Mouse (Mus musculus) splenic B cell, adult 2 months (primary cell): Measurements from ENCODE around the gene Hist2h3b.
"Not testable (repeated sequence)": the region's sequence is repeated elsewhere in the genome, so short reads cannot be mapped to it uniquely, and the experiment has no call there.

Experiments
- DNase-seq: peaks from one replicate; pipeline ENCODE4 v3.0.0-alpha.2; 2011; ENCODE audit warnings: low read depth, low spot score
- H3K27me3 ChIP-seq: 2 replicates; pipeline ENCODE4 v1.6.1; 2012; ENCODE audit warnings: mild to moderate bottlenecking, low read length, moderate library complexity, mixed read lengths; ENCODE audit not compliant: control insufficient read depth, poor library complexity, insufficient read depth, severe bottlenecking
- H3K36me3 ChIP-seq: 2 replicates; pipeline ENCODE4 v1.6.1; 2012; ENCODE audit warnings: mild to moderate bottlenecking, low read length, moderate library complexity, mixed read lengths; ENCODE audit not compliant: control insufficient read depth, poor library complexity, insufficient read depth, severe bottlenecking

Gene Hist2h3b

GRCm38 (mm10) chr3:96234914-96235313 lies 33.5 kb upstream of the Hist2h3b start:
- Histone ChIP-seq H3K27me3 (no peaks in the 10 kb centered on the region), H3K36me3 (no peaks in the 10 kb centered on the region)
- DNase-seq = peak; percentile 52

- Histone ChIP-seq H3K27me3 (no peaks in the 10 kb centered on the region), H3K36me3 (no peaks in the 10 kb centered on the region)
- DNase-seq = no peak
Observed at GRCm38 (mm10) chr3:96235836-96236235, 32.6 kb upstream of the Hist2h3b start.

GRCm38 (mm10) chr3:96236834-96237334 lies 31.6 kb upstream of the Hist2h3b start:
- DNase-seq = no peak
- Histone ChIP-seq H3K36me3 (no peaks in the 10 kb centered on the region), H3K27me3 (no peaks in the 10 kb centered on the region)

- no peaks in the 10 kb centered on the region for H3K27me3 ChIP-seq
- no peaks in the 10 kb centered on the region for H3K36me3 ChIP-seq
- no peak for DNase-seq
Observed at GRCm38 (mm10) chr3:96237335-96237903, 31.0 kb upstream of the Hist2h3b start.

GRCm38 (mm10) chr3:96237904-96238511 lies 30.4 kb upstream of the Hist2h3b start:
- no peak for DNase-seq
- no peaks in the 10 kb centered on the region for H3K27me3 ChIP-seq
- H3K36me3 ChIP-seq = no peaks in the 10 kb centered on the region

- not testable (repeated sequence) for DNase-seq, H3K27me3 ChIP-seq, H3K36me3 ChIP-seq
Observed at GRCm38 (mm10) chr3:96238954-96239793, 29.3 kb upstream of the Hist2h3b start, which contains the start of gene Hist2h3c2. TSS of gene Hist2h3c2 (minus strand) at chr3:96239127.

- H3K27me3 ChIP-seq, H3K36me3 ChIP-seq: not testable (repeated sequence)
- DNase-seq = peak; percentile 69
Observed at GRCm38 (mm10) chr3:96239949-96240798, 28.3 kb upstream of the Hist2h3b start, which contains the start of gene Hist2h2aa2. TSS of gene Hist2h2aa2 (minus strand) at chr3:96240276.

GRCm38 (mm10) chr3:96240799-96241197 lies 27.7 kb upstream of the Hist2h3b start:
- DNase-seq = no peak
- H3K36me3 ChIP-seq = no peaks in the 10 kb centered on the region; the same call in 1 of the 2 replicates
- no peaks in the 10 kb centered on the region for H3K27me3 ChIP-seq

- DNase-seq = no peak
- Histone ChIP-seq H3K36me3 (no peaks in the 10 kb centered on the region; the same call in 1 of the 2 replicates), H3K27me3 (no peaks in the 10 kb centered on the region)
Observed at GRCm38 (mm10) chr3:96243921-96244572, 24.4 kb upstream of the Hist2h3b start.

GRCm38 (mm10) chr3:96245003-96245886 lies 23.2 kb upstream of the Hist2h3b start, which contains the start of gene Hist2h2aa1:
TSS of gene Hist2h2aa1 (plus strand) at chr3:96245497.
- not testable (repeated sequence) for H3K27me3 ChIP-seq, H3K36me3 ChIP-seq
- DNase-seq = peak; percentile 86

- DNase-seq, H3K36me3 ChIP-seq, H3K27me3 ChIP-seq: not testable (repeated sequence)
Observed at GRCm38 (mm10) chr3:96246018-96246417, 22.4 kb upstream of the Hist2h3b start.

GRCm38 (mm10) chr3:96246427-96246856 lies 22.0 kb upstream of the Hist2h3b start, which contains the start of gene Hist2h3c1:
TSS of gene Hist2h3c1 (plus strand) at chr3:96246685.
- H3K27me3 ChIP-seq, DNase-seq, H3K36me3 ChIP-seq: not testable (repeated sequence)
